Mouse (Mus musculus) erythroblast, embryonic 14.5 days (primary cell): ENCODE results near the gene Tmem240.

ENCODE experiments used
- GATA1 ChIP-seq: IDR thresholded peaks from 2 replicates; pipeline ENCODE4 v1.6.1; 2012; ENCODE audit warnings: low read length, inconsistent platforms, mixed read lengths
- TAL1 ChIP-seq: IDR thresholded peaks from 3 replicates; pipeline ENCODE4 v1.6.1; 2012; ENCODE audit warnings: low read length, inconsistent platforms, mixed read lengths

- TF ChIP-seq GATA1 (no peak), TAL1 (no peak)
Measured at GRCm38 (mm10) chr4:155771706-155772105, 37.1 kb downstream of the Tmem240 start.
